22 mouse cellular contexts compared by ENCODE assay signal in genomic region chr16:55784379-55784778, GRCm38 (mm10). TPM values are rescaled to one million over a fixed set of nuclear protein-coding genes. Genes with fewer than 3 reads are reported as not detected.
DNase-seq lines count a peak whose midpoint lies in the region; ATAC-seq and TF ChIP-seq lines count a peak whose summit lies in the region.
"Had no signal": no experiment of that assay in that cellular context is flagged by ENCODE, and none has a peak within 500 bp of the region (broad histone marks: within the 10 kb centered on the region; RNA-seq: fewer than 3 reads in every experiment).

No protein-coding gene starts in this region.

- DNase-seq in CH12.LX (ENCODE audit: extremely low read depth) (no peak), R1 (ENCODE audit: low read depth, low spot score) (peak; percentile 23)
- DNase-seq in urinary bladder, postnatal 36 days (ENCODE audit: low spot score in 2 of 2): no peak
- no peak for DNase-seq in ovary, postnatal 36 days (ENCODE audit: low spot score)
- DNase-seq in cerebellum, postnatal 10 days: no peak
- DNase-seq: adrenal gland, postnatal 10 days; adrenal gland, postnatal 25 days; cerebellum, adult 11 months; cerebellum, adult 18-20 months; cerebellum, adult 8-10 months; cerebellum, adult 9-11 months; cerebellum, postnatal 25 days; forebrain, postnatal 0 days had no signal

- dilution Hi-C loops in CH12.LX (cut with MboI; ENCODE audit: extremely low pct_ligation_motif_present, extremely low pct_unique_long_range_greater_than_20kb, low sequenced_read_pairs): no loop called here

- H3K4me2 ChIP-seq in CH12.LX (ENCODE audit: insufficient read depth, low read depth, poor library complexity, severe bottlenecking): peak overlapping the region; percentile 39
- no peak overlapping the region for H3K4me2 ChIP-seq in stomach, embryonic 16.5 days (ENCODE audit: low read depth, low read length)
- H3K4me2 ChIP-seq: embryonic facial prominence, embryonic 12.5 days; forebrain, embryonic 13.5 days; forebrain, embryonic 15.5 days had no signal

- H3K9ac ChIP-seq in CH12.LX (ENCODE audit: insufficient read depth, low read depth) (no peak overlapping the region), ES-Bruce4 (ENCODE audit: low read depth, poor library complexity, severe bottlenecking) (no peak overlapping the region)
- no peak overlapping the region for H3K9ac ChIP-seq in stomach, embryonic 16.5 days (ENCODE audit: low read length)
- H3K9ac ChIP-seq: embryonic facial prominence, embryonic 12.5 days; forebrain, embryonic 13.5 days; forebrain, embryonic 15.5 days; forebrain, postnatal 0 days had no signal

- H3K4me1 ChIP-seq in CH12.LX (ENCODE audit: control insufficient read depth in 1 of 2, insufficient read depth in 2 of 2) (peaks cover 28 to 71% of the 10 kb centered on the region in 2 experiments), ES-Bruce4 (ENCODE audit: control insufficient read depth, insufficient read depth, low read length) (no peaks in the 10 kb centered on the region)
- H3K4me1 ChIP-seq in stomach, embryonic 16.5 days (ENCODE audit: control insufficient read depth, insufficient read depth, low read length): no peaks in the 10 kb centered on the region
- H3K4me1 ChIP-seq: embryonic facial prominence, embryonic 10.5 days; embryonic facial prominence, embryonic 12.5 days; forebrain, embryonic 13.5 days; forebrain, embryonic 15.5 days had no signal

- no peaks in the 10 kb centered on the region for H3K79me2 ChIP-seq in CH12.LX (replicated peaks; ENCODE audit: control insufficient read depth, extremely low read depth, insufficient read depth, poor library complexity, severe bottlenecking)

- H3K9me3 ChIP-seq in CH12.LX (replicated peaks; ENCODE audit: low read length) (no peaks in the 10 kb centered on the region), ES-Bruce4 (replicated peaks; ENCODE audit: control insufficient read depth, insufficient read depth, low read length, poor library complexity, severe bottlenecking) (peaks cover 2% of the 10 kb centered on the region; the same call in 1 of the 2 replicates)
- H3K9me3 ChIP-seq in stomach, embryonic 16.5 days (replicated peaks; ENCODE audit: control insufficient read depth, low read length): no peaks in the 10 kb centered on the region
- H3K9me3 ChIP-seq: embryonic facial prominence, embryonic 10.5 days; embryonic facial prominence, embryonic 12.5 days; forebrain, embryonic 13.5 days; forebrain, embryonic 15.5 days had no signal

- in situ Hi-C loops in CH12.LX (cut with MboI; ENCODE audit: low pct_ligation_motif_present, low pct_unique_long_range_greater_than_20kb, low sequenced_read_pairs): no loop called here

- no peak for TF ChIP-seq CTCF in CH12.LX (conservative IDR thresholded peaks at IDR 0.05 in 1 of 2, IDR thresholded peaks at IDR 0.05 in 1 of 2; ENCODE audit: low read depth in 2 of 2, low read length in 2 of 2)
- no peak for TF ChIP-seq CTCF in ES-Bruce4 (IDR thresholded peaks at IDR 0.05; ENCODE audit: low read depth, low read length)

- H3K27me3 ChIP-seq in CH12.LX (replicated peaks) (no peaks in the 10 kb centered on the region), ES-Bruce4 (ENCODE audit: control insufficient read depth, insufficient read depth, low read length, poor library complexity, severe bottlenecking) (no peaks in the 10 kb centered on the region)
- no peaks in the 10 kb centered on the region for H3K27me3 ChIP-seq in stomach, embryonic 16.5 days (ENCODE audit: control insufficient read depth, insufficient read depth, low read length)
- H3K27me3 ChIP-seq: embryonic facial prominence, embryonic 12.5 days; forebrain, embryonic 13.5 days; forebrain, embryonic 15.5 days; Patski had no signal

- H3K36me3 ChIP-seq in CH12.LX (replicated peaks in 1 of 2; ENCODE audit: control insufficient read depth in 1 of 2, insufficient read depth in 1 of 2, low read length in 1 of 2): no peaks in the 10 kb centered on the region
- no peaks in the 10 kb centered on the region for H3K36me3 ChIP-seq in ES-Bruce4 (ENCODE audit: control insufficient read depth, insufficient read depth, low read length, poor library complexity, severe bottlenecking)
- H3K36me3 ChIP-seq in stomach, embryonic 16.5 days (ENCODE audit: control insufficient read depth, insufficient read depth, low read length): no peaks in the 10 kb centered on the region
- H3K36me3 ChIP-seq: embryonic facial prominence, embryonic 10.5 days; embryonic facial prominence, embryonic 12.5 days; forebrain, embryonic 15.5 days had no signal

- no peak for TF ChIP-seq RAD21 in CH12.LX (IDR thresholded peaks at IDR 0.05; ENCODE audit: low read depth, low read length)

- H3K27ac ChIP-seq in CH12.LX (ENCODE audit: insufficient read depth, low read depth) (no peak overlapping the region), ES-Bruce4 (ENCODE audit: insufficient read depth, low read length) (no peak overlapping the region)
- peak overlapping the region; percentile 35; the same call in 1 of the 2 replicates for H3K27ac ChIP-seq in stomach, embryonic 16.5 days (ENCODE audit: low read length)
- H3K27ac ChIP-seq: embryonic facial prominence, embryonic 10.5 days; embryonic facial prominence, embryonic 12.5 days; forebrain, embryonic 13.5 days; forebrain, embryonic 15.5 days had no signal

- TF ChIP-seq EP300 in CH12.LX (IDR thresholded peaks at IDR 0.05; ENCODE audit: low read length) (no peak), ES-Bruce4 (IDR thresholded peaks at IDR 0.05; ENCODE audit: insufficient read depth, low read depth, low read length) (0 out of 2 replicates have a peak, but pooled peaks have one; percentile 36)

- no peak overlapping the region for H3K4me3 ChIP-seq in CH12.LX (replicated peaks in 1 of 3; ENCODE audit: low read depth in 2 of 3, low read length in 2 of 3, poor library complexity in 1 of 3)
- H3K4me3 ChIP-seq in ES-Bruce4 (ENCODE audit: low read depth, low read length): no peak overlapping the region
- H3K4me3 ChIP-seq in stomach, embryonic 16.5 days (replicated peaks; ENCODE audit: low read length): no peak overlapping the region
- H3K4me3 ChIP-seq: embryonic facial prominence, embryonic 10.5 days; embryonic facial prominence, embryonic 12.5 days; forebrain, embryonic 13.5 days; forebrain, embryonic 15.5 days had no signal

- 76% methylated on average over 7 of the region's 7 CpGs for WGBS in stomach, embryonic 16.5 days

- TF ChIP-seq POLR2A in CH12.LX (IDR thresholded peaks at IDR 0.05; ENCODE audit: low read depth, low read length): no peak
- no peak for TF ChIP-seq POLR2A in ES-Bruce4 (IDR thresholded peaks at IDR 0.05; ENCODE audit: insufficient read depth, low read length)

- no peak for ATAC-seq in stomach, embryonic 16.5 days (ENCODE audit: insufficient read depth, low FRiP score)
- no peak for ATAC-seq in CD4-positive, CD25-positive, alpha-beta regulatory T cell, adult 4 months
- ATAC-seq: activated CD4-positive, CD25-positive, alpha-beta regulatory T cell, adult 4 months; forebrain, embryonic 13.5 days; forebrain, embryonic 15.5 days; forebrain, postnatal 0 days; Patski had no signal

TF ChIP-seq in CH12.LX, 34 proteins besides CTCF, POLR2A, EP300 and RAD21:
- 0 out of 2 replicates have a peak, but pooled peaks have one; percentile 33 for TF ChIP-seq MXI1 (IDR thresholded peaks at IDR 0.05; ENCODE audit: low read depth, low read length)
- no peak for TF ChIP-seq POLR2AphosphoS2 (IDR thresholded peaks at IDR 0.05; ENCODE audit: low read depth, low read length)
- no peak for TF ChIP-seq MAZ (IDR thresholded peaks at IDR 0.05; ENCODE audit: low read depth, low read length)
- 0 out of 2 replicates have a peak, but pooled peaks have one; percentile 35 for TF ChIP-seq SIN3A (IDR thresholded peaks at IDR 0.05; ENCODE audit: low read length)
- peak; percentile 83 for TF ChIP-seq MAFK (IDR thresholded peaks at IDR 0.05; ENCODE audit: insufficient replicate concordance, low read length)
- TF ChIP-seq ZKSCAN1 (IDR thresholded peaks at IDR 0.05; ENCODE audit: borderline replicate concordance, low read depth, low read length): no peak
- 0 out of 2 replicates have a peak, but pooled peaks have one; percentile 22 for TF ChIP-seq IRF4 (IDR thresholded peaks at IDR 0.05; ENCODE audit: low read depth, low read length)
- no peak for TF ChIP-seq BHLHE40 (IDR thresholded peaks at IDR 0.05; ENCODE audit: low read depth, low read length)
- TF ChIP-seq ETS1 (conservative IDR thresholded peaks at IDR 0.05; ENCODE audit: low read depth, low read length): peak; percentile 4; the same call in 1 of the 2 replicates
- TF ChIP-seq ELF1 (IDR thresholded peaks at IDR 0.05; ENCODE audit: low read depth, low read length): no peak

RNA-seq across cellular contexts. Expression of gene Nfkbiz, which starts 54.3 kb away (rescaled TPM):
- total RNA-seq in CH12.LX (2012; rRNA removed): 13.9 and 17.1 TPM in 2 replicates
- 19.7 and 23.7 TPM in 2 replicates for total RNA-seq in CH12.LX (2014; rRNA removed)
- 11.4 and 13.7 TPM in 2 replicates for polyA plus RNA-seq in CH12.LX (2012; ENCODE audit: insufficient read length, low read depth)
- polyA plus RNA-seq in ES-Bruce4 (2011; ENCODE audit: insufficient read depth, insufficient read length, low read depth, missing spikeins): 6.0 and 6.1 TPM in 2 replicates
- 10.0 and 10.6 TPM in 2 replicates for polyA plus RNA-seq in stomach, embryonic 16.5 days (2015; fragmentation: Nextera tagmentation; extraction: Ambion mirVana)
- 10 to 100 TPM; 33.2 to 39.6 TPM for polyA plus RNA-seq in CD4-positive, CD25-positive, alpha-beta regulatory T cell, adult 4 months (2017; shearing (Covaris generic))
